Mouse (Mus musculus) erythroblast, embryonic 14.5 days (primary cell): ENCODE results near the gene Fkbp11.

Source experiments
- GATA1 ChIP-seq: IDR thresholded peaks from 2 replicates; pipeline ENCODE4 v1.6.1; 2012; ENCODE audit warnings: low read length, inconsistent platforms, mixed read lengths
- TAL1 ChIP-seq: IDR thresholded peaks from 3 replicates; pipeline ENCODE4 v1.6.1; 2012; ENCODE audit warnings: low read length, inconsistent platforms, mixed read lengths

DNA sequence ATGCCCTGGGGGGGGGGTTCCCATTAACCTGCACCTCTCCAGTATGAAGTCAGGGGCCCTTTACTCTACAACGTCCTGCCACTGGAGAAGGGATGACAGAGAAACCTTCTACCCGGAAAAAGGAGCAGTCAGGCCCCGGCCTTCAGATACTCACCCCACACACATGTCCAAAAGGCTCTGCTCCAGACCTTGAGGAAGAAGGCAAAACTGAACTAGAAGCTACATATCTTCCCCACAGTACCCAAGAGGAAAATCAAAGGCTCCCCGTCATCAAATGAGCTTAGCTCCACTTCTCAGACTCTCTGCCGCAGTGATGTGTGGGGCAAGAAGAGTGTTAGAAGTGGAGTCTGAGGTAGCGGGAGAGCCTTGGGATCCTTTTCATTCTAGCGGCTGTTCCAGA lies 1.3 kb downstream of the Fkbp11 start:
- TF ChIP-seq GATA1 (no peak), TAL1 (no peak)
